Mouse (Mus musculus) neural tube, embryonic 11.5 days (tissue): ENCODE measurements around the gene Plagl1. TPM values are rescaled to one million over a fixed set of nuclear protein-coding genes. Genes with fewer than 3 reads are reported as not detected.

Experiments
- ATAC-seq: fragments of 200-750 bp; cut with Nextera tagmentation; 2 replicates; pipeline ENCODE4 v1.8.0; 2017; ENCODE audit warnings: moderate number of reproducible peaks, mild to moderate bottlenecking, moderate TSS enrichment, moderate library complexity; ENCODE audit not compliant: insufficient read depth, low FRiP score, low TSS enrichment
- DNase-seq: peaks from one replicate; pipeline ENCODE4 v3.0.0-alpha.2; 2015; ENCODE audit warnings: low spot score
- H3K27ac ChIP-seq: fragments of 300-500 bp; sonication (generic); 2 replicates; pipeline ENCODE4 v1.5.1; 2014; ENCODE audit warnings: low read depth, mild to moderate bottlenecking, low read length
- H3K27me3 ChIP-seq: fragments of 300-500 bp; sonication (generic); 2 replicates; pipeline ENCODE4 v1.6.1; 2014; ENCODE audit warnings: mild to moderate bottlenecking, low read length, mixed read lengths; ENCODE audit not compliant: control insufficient read depth, insufficient read depth
- H3K36me3 ChIP-seq: fragments of 300-500 bp; sonication (generic); 2 replicates; pipeline ENCODE4 v1.6.1; 2014; ENCODE audit warnings: mild to moderate bottlenecking, low read length, moderate library complexity, mixed read lengths; ENCODE audit not compliant: control insufficient read depth, insufficient read depth
- H3K4me1 ChIP-seq: fragments of 300-500 bp; sonication (generic); 2 replicates; pipeline ENCODE4 v1.6.1; 2014; ENCODE audit warnings: low read length, mixed read lengths; ENCODE audit not compliant: control insufficient read depth, insufficient read depth
- H3K4me2 ChIP-seq: fragments of 300-500 bp; sonication (generic); 2 replicates; pipeline ENCODE4 v1.6.1; 2014; ENCODE audit warnings: low read depth, mild to moderate bottlenecking, moderate library complexity
- H3K4me3 ChIP-seq: fragments of 300-500 bp; sonication (generic); 2 replicates; pipeline ENCODE4 v1.5.1; 2014; ENCODE audit warnings: low read depth, low read length
- H3K9ac ChIP-seq: fragments of 300-500 bp; sonication (generic); 2 replicates; pipeline ENCODE4 v1.6.1; 2014; ENCODE audit warnings: mild to moderate bottlenecking, low read length
- H3K9me3 ChIP-seq: fragments of 300-500 bp; sonication (generic); 2 replicates; pipeline ENCODE4 v1.6.1; 2016; ENCODE audit warnings: low read length; ENCODE audit not compliant: control insufficient read depth
- WGBS: fragments of 180-500 bp; shearing (Covaris S2); extraction: QIAGEN DNeasy Blood & Tissue Kit; methylation state at CpG from one replicate; pipeline ENCODE4 v1.1.7; 2014; 5-methylcytosine and 5-hydroxymethylcytosine counted together
- polyA plus RNA-seq: library from polyadenylated mRNA; unstranded; fragments of >200 nt; fragmentation: Nextera tagmentation; extraction: Ambion mirVana; gene quantifications from 2 replicates; pipeline ENCODE4 v1.2.1, GENCODE M21; 2014

Gene Plagl1
- polyA plus RNA-seq, 1 experiment from 2014 or later, result 150 TPM

DNA sequence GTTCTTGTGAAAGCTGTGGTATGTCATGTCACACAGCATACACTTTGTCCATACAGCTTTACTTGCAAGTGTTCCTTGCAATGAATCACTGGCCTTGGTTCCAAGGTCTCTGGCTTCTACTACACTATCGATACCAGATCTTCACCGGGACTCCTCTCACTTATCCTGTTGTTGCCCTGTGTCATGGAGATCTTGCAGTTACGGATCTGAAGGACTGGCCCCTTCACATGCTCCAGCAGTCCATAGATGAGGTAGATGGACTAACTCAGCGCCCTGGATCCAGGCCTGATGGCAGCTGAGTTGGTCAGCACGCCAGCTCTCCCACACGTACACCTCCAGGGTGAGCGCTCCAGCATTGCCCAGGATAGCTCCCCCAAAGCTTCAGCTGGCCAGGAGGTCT lies 75.0 kb downstream of the Plagl1 start:
- ATAC-seq (no peak), DNase-seq (no peak)
- H3K4me1 ChIP-seq, result no peaks in the 10 kb centered on the region
- H3K36me3 ChIP-seq, result no peaks in the 10 kb centered on the region
- no peak overlapping the region for H3K9ac ChIP-seq
- 97% methylated on average over 7 of the region's 7 CpGs for WGBS
- H3K9me3 ChIP-seq, result no peaks in the 10 kb centered on the region
- no peaks in the 10 kb centered on the region for H3K27me3 ChIP-seq
- H3K4me3 ChIP-seq, result no peak overlapping the region
- H3K27ac ChIP-seq, result no peak overlapping the region
- H3K4me2 ChIP-seq, result no peak overlapping the region

DNA sequence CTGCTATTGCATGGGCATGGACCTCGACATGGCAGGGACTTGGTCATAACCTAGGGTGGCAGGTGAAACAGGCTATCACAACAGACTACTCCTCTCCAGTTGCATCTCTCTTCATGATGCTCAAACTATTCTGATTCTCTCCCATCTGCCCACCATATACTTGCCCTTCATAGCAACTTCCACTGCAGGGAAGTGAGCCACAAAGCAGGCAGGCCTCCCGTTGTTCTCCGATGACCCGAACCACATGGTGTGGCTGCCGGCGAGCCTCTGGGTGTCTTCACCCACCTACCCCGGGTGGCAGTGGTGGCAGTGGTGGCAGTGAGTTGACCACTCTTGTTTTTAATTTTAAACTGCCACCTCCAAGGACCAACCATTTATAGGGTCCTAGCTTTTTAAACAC lies 75.4 kb downstream of the Plagl1 start:
- Histone ChIP-seq H3K4me2 (no peak overlapping the region), H3K27ac (no peak overlapping the region), H3K4me3 (no peak overlapping the region), H3K9ac (no peak overlapping the region), H3K9me3 (no peaks in the 10 kb centered on the region), H3K4me1 (no peaks in the 10 kb centered on the region), H3K36me3 (no peaks in the 10 kb centered on the region), H3K27me3 (no peaks in the 10 kb centered on the region)
- ATAC-seq, result no peak
- DNase-seq, result no peak
- 95% methylated on average over 7 of the region's 7 CpGs for WGBS

GRCm38 (mm10) chr10:13137906-13138305 lies 77.6 kb downstream of the Plagl1 start:
- no peaks in the 10 kb centered on the region for H3K36me3 ChIP-seq
- no peaks in the 10 kb centered on the region for H3K9me3 ChIP-seq
- ATAC-seq, result no peak
- no peak overlapping the region for H3K9ac ChIP-seq
- H3K4me3 ChIP-seq, result no peak overlapping the region
- no peak overlapping the region for H3K27ac ChIP-seq
- no peak for DNase-seq
- WGBS, result 92% methylated on average over 6 of the region's 6 CpGs
- H3K4me2 ChIP-seq, result no peak overlapping the region
- no peaks in the 10 kb centered on the region for H3K4me1 ChIP-seq
- no peaks in the 10 kb centered on the region for H3K27me3 ChIP-seq

DNA sequence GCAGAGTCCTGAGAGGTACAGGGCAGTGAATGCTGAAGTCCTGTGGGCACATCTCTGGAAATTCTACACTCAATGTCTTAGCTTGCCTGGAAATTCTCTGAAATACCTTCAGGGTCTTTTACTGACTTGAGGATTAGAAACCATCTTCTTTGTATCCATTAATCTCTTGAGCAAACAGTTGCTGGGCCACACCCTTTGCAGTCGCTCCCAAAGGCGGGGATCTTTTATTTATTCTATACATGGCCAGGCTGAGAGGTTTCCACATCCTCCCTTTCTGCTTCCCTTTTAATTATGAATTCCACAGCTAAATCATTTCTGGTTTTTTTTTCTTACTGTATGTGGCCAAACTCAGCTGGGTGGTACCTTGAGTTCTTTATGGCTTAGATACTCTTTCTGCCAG lies 80.1 kb downstream of the Plagl1 start:
- ATAC-seq (no peak), DNase-seq (no peak)
- Histone ChIP-seq H3K27ac (no peak overlapping the region), H3K9me3 (no peaks in the 10 kb centered on the region), H3K9ac (no peak overlapping the region), H3K36me3 (no peaks in the 10 kb centered on the region), H3K4me3 (no peak overlapping the region), H3K4me2 (no peak overlapping the region), H3K4me1 (no peaks in the 10 kb centered on the region), H3K27me3 (no peaks in the 10 kb centered on the region)
- WGBS, result 84% methylated on average over 2 of the region's 2 CpGs

- no peak overlapping the region for H3K4me2 ChIP-seq
- H3K27ac ChIP-seq, result no peak overlapping the region
- H3K36me3 ChIP-seq, result no peaks in the 10 kb centered on the region
- H3K9ac ChIP-seq, result no peak overlapping the region; the same call in 1 of the 2 replicates
- no peaks in the 10 kb centered on the region for H3K27me3 ChIP-seq
- no peaks in the 10 kb centered on the region for H3K9me3 ChIP-seq
- ATAC-seq (no peak), DNase-seq (no peak)
- H3K4me3 ChIP-seq, result no peak overlapping the region
- WGBS, result 72% methylated on average over 3 of the region's 3 CpGs
- no peaks in the 10 kb centered on the region for H3K4me1 ChIP-seq
Observed at GRCm38 (mm10) chr10:13150435-13150834, 90.1 kb downstream of the Plagl1 start.

GRCm38 (mm10) chr10:13151353-13151752 lies 91.0 kb downstream of the Plagl1 start:
- DNase-seq (no peak), ATAC-seq (no peak)
- Histone ChIP-seq H3K4me2 (no peak overlapping the region), H3K36me3 (no peaks in the 10 kb centered on the region), H3K27ac (no peak overlapping the region), H3K9me3 (no peaks in the 10 kb centered on the region), H3K9ac (no peak overlapping the region), H3K4me1 (no peaks in the 10 kb centered on the region), H3K4me3 (no peak overlapping the region), H3K27me3 (no peaks in the 10 kb centered on the region)
- 87% methylated on average over 5 of the region's 5 CpGs for WGBS

DNA sequence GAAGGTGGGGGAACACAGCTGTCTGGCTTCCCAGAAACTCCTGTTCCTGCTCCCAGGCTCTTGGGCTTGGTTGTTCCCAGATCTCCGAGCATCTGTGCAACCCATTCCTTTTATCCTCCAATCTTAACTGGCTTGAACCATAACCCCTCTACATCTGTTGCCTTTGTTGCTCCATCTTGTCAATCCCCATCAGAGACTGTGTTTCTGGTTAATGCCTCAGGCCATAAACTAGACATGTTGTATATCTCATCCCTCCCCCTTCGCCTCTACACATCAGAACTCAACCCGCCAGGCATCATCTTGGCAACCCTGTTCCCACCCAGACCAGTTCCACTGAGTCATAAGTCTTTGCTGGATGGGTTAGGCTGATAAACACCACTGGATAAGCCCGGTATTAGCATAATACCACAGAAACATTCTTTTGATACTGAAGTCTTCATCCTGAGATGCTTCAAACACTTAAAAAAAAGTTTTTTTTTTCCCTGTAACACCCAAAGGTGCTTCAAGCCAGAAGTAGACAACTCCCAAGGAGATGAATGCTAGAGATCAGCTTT lies 92.6 kb downstream of the Plagl1 start:
- DNase-seq (no peak), ATAC-seq (no peak)
- H3K4me3 ChIP-seq, result no peak overlapping the region
- H3K27me3 ChIP-seq, result no peaks in the 10 kb centered on the region
- H3K4me2 ChIP-seq, result no peak overlapping the region
- no peaks in the 10 kb centered on the region for H3K4me1 ChIP-seq
- no peak overlapping the region for H3K9ac ChIP-seq
- no peak overlapping the region for H3K27ac ChIP-seq
- WGBS, result 89% methylated on average over 4 of the region's 4 CpGs
- H3K9me3 ChIP-seq, result no peaks in the 10 kb centered on the region
- no peaks in the 10 kb centered on the region for H3K36me3 ChIP-seq

- no peak overlapping the region for H3K4me3 ChIP-seq
- no peaks in the 10 kb centered on the region for H3K27me3 ChIP-seq
- H3K9ac ChIP-seq, result no peak overlapping the region
- H3K36me3 ChIP-seq, result no peaks in the 10 kb centered on the region
- no peaks in the 10 kb centered on the region for H3K4me1 ChIP-seq
- H3K9me3 ChIP-seq, result no peaks in the 10 kb centered on the region
- DNase-seq (no peak), ATAC-seq (no peak)
- no peak overlapping the region for H3K27ac ChIP-seq
- 83% methylated on average over 5 of the region's 5 CpGs for WGBS
- H3K4me2 ChIP-seq, result no peak overlapping the region
Observed at GRCm38 (mm10) chr10:13155377-13155776, 95.1 kb downstream of the Plagl1 start.

GRCm38 (mm10) chr10:13160913-13161312 lies 100.6 kb downstream of the Plagl1 start:
- Histone ChIP-seq H3K4me3 (no peak overlapping the region), H3K9ac (no peak overlapping the region), H3K9me3 (no peaks in the 10 kb centered on the region), H3K27me3 (no peaks in the 10 kb centered on the region), H3K4me2 (no peak overlapping the region), H3K4me1 (no peaks in the 10 kb centered on the region), H3K36me3 (no peaks in the 10 kb centered on the region), H3K27ac (no peak overlapping the region)
- no peak for DNase-seq
- 93% methylated on average over 4 of the region's 4 CpGs for WGBS
- ATAC-seq, result no peak
